Mouse (Mus musculus): ENCODE measurements around the gene Fam186a. TPM values are rescaled to one million over a fixed set of nuclear protein-coding genes. Genes with fewer than 3 reads are reported as not detected.
"Not testable (repeated sequence)": the region's sequence is repeated elsewhere in the genome, so short reads cannot be mapped to it uniquely, and the experiment has no call there.

Fam186a gene
- polyA plus RNA-seq, 1 experiment from 2014 or later, result 0.31 TPM

DNA sequence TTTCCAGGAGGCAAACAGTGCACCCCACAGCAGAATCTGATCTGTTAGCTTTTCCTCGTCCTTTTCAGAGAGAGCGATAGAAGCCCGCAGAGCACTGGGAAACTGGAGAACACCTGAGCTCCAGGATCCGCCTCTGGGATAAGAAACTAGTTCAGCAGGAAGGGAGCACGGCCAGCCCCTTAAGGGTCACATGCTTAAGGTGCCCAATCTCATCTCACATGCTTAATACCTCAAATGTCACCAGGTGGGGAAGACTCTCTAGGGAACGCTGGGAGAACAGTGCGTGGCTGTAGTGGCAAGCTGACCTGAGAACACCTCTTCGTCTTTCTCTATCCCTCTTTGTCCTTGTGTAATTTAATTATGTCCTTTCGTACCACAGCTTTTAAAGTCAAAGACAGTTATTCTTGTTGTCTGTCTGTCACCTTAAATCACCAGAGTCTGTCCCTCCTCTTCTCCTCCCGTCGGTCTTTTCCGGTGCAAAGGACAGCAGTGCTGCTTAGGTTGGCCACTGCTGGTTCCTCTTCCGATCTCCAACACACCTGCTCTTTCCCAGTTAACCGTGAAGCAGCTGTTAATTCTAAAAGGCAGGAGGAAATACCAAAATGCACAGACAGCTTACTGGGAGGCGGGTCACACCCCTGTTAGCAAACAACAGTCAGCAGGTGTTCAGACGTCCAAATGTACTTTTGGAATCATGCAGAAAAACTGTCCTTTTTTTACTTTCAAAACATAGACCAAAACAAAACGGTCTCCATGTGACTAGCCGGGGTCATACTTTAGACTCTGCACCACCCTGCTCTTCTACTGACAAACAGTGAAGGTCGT lies 76.2 kb downstream of the Fam186a start:
- no peaks in the 10 kb centered on the region for H3K27me3 ChIP-seq
- no peak overlapping the region for H3K4me3 ChIP-seq
- H3K9ac ChIP-seq, result no peak overlapping the region
- 39% methylated on average over 19 of the region's 19 CpGs for WGBS
- H3K27ac ChIP-seq, result no peak overlapping the region
- no peaks in the 10 kb centered on the region for H3K9me3 ChIP-seq
- no peak for ATAC-seq (ENCODE audit: low FRiP score, low read depth)
- H3K4me2 ChIP-seq (replicated peaks), result peak overlapping the region; percentile 32
- H3K4me1 ChIP-seq, result peaks cover 18% of the 10 kb centered on the region
- H3K36me3 ChIP-seq, result no peaks in the 10 kb centered on the region

DNA sequence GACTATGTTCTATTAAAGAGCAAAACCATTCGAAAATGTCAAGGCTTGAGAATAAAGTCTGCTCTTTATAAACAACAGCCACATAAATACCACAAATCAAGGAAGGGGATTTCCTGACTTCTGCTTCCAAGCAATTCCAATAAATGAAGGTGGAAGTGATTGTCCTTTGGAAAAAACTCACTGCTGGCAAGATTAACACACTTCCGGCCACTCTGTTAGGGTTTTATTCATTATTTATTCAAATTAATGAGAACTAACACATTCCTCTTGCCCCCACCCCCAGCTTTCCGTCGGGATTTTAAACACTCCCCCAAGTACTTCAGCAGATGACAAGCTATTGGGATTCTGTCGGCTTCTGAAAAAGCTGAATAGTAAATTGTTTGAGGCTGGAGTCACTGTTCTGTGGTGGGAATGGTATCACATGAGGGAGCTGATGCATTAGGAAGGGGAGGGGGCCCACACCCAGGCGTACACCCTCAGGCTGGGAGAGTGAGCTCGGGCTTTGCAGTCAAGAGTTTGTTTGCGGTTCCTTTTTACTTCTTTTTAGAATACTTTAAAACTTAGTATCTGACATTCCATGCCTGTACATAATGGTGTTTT lies 77.5 kb downstream of the Fam186a start:
- H3K9me3 ChIP-seq, result no peaks in the 10 kb centered on the region
- no peaks in the 10 kb centered on the region for H3K36me3 ChIP-seq
- no peaks in the 10 kb centered on the region for H3K27me3 ChIP-seq
- peaks cover 18% of the 10 kb centered on the region for H3K4me1 ChIP-seq
- no peak overlapping the region for H3K9ac ChIP-seq
- H3K4me2 ChIP-seq (replicated peaks), result no peak overlapping the region
- WGBS, result 32% methylated on average over 8 of the region's 8 CpGs
- no peak overlapping the region for H3K4me3 ChIP-seq
- ATAC-seq (ENCODE audit: low FRiP score, low read depth), result no peak
- no peak overlapping the region for H3K27ac ChIP-seq

DNA sequence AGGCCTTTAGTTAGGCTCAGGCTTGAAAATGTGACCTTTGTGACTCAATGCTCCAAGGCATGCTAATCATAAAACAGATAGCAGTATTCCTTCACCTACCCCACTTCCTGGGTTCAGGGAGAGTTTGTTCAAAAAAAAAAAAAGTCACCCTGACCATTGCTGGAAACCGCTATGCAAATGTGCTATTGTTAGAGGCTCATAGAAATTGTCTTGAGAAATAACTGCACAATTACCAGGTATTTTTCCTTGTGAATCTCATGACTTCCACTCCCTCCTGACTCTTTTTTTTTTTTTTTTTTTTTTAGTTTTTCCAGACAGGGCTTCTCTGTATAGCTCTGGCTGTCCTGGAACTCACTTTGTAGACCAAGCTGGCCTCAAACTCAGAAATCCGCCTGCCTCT lies 79.7 kb downstream of the Fam186a start:
- not testable (repeated sequence) for H3K27me3 ChIP-seq; ATAC-seq (ENCODE audit: low FRiP score, low read depth); H3K4me3 ChIP-seq; H3K4me2 ChIP-seq (replicated peaks); H3K27ac ChIP-seq; H3K36me3 ChIP-seq; H3K9me3 ChIP-seq; H3K9ac ChIP-seq
- 94% methylated on average over 2 of the region's 2 CpGs for WGBS
- peaks cover 18% of the 10 kb centered on the region for H3K4me1 ChIP-seq

DNA sequence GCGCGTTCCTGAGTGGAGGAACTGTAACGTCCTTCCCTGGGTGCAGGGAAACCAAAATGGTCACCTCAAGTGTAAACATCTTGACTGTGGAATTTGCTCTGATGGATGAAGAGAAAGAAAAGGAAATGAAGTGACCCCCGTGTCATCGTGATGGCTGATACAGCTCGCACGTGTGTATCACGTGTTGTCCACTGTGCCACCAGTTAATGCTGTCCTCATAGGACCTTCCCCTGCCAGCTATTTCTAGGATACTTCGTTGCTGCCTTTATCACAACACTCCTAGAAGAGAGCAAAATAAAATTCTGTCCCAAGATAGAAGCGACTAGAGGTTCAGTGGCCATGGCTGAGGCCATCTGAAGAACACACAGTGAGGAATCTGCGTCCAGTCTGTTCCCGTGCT lies 82.8 kb downstream of the Fam186a start:
- Histone ChIP-seq H3K4me1 (0 out of 2 replicates have a peak, but pooled peaks cover 2% of the 10 kb centered on the region), H3K4me2 (replicated peaks) (no peak overlapping the region), H3K4me3 (no peak overlapping the region), H3K27me3 (no peaks in the 10 kb centered on the region), H3K9me3 (no peaks in the 10 kb centered on the region), H3K27ac (no peak overlapping the region), H3K36me3 (no peaks in the 10 kb centered on the region), H3K9ac (no peak overlapping the region)
- WGBS, result 91% methylated on average over 12 of the region's 12 CpGs
- no peak for ATAC-seq (ENCODE audit: low FRiP score, low read depth)

DNA sequence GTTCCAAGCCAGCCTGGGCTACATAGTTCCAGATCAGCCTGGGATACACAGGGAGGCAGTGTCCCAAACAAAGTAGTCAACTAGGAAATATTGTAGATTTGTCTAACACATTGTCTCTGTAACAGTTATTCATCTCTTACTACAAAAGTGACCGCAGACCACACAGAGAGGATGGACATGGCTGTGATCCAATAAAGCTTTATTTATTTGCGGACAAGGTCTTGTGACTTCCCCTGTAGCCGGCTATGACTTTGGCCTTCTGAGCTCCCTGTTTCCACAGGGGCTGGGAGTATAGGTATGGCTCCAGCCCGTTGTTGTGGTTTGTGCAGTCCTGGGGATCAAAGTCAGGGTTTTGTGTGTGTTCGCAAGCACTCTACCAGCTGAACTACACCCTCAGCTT lies 88.3 kb downstream of the Fam186a start:
- Histone ChIP-seq H3K9ac (no peak overlapping the region), H3K4me3 (no peak overlapping the region), H3K27me3 (no peaks in the 10 kb centered on the region; the same call in 1 of the 2 replicates), H3K4me1 (peaks cover 16% of the 10 kb centered on the region), H3K9me3 (no peaks in the 10 kb centered on the region), H3K36me3 (no peaks in the 10 kb centered on the region), H3K4me2 (replicated peaks) (no peak overlapping the region), H3K27ac (no peak overlapping the region)
- WGBS, result 89% methylated on average over 5 of the region's 5 CpGs
- no peak for ATAC-seq (ENCODE audit: low FRiP score, low read depth)

DNA sequence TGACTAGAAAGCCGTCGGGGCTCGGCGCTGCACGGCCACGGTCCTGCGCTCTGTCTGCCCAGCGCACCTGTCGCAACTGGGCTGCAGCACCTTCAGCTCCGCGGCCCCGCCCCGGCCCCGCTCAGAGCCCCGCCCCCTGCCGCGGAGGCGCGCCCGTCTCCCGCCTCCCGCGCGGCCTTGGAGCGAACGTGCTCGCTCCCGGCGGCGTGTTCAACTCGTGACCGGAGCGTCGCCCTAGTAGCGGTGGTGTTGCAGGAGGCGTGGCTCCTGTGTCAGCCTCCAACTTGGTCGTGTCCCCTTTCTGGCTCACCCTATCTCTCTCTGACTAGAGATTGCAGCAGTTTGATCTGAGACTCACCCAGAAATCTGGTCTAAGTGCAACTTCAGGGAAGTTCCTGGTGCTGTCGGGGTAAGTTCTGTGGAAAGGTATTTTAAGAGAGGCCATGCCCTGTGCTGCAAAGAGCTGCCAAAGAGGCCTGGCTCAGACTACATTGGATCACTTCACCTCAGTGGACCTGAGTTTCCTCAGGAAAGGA lies 91.5 kb downstream of the Fam186a start, which contains the start of gene Lima1:
Gene Lima1 (minus strand): TSS at position 123 of the 536 bp plus-strand sequence.
- Histone ChIP-seq H3K27me3 (no peaks in the 10 kb centered on the region; the same call in 1 of the 2 replicates), H3K36me3 (no peaks in the 10 kb centered on the region), H3K9me3 (no peaks in the 10 kb centered on the region), H3K27ac (no peak within 1 kb of the TSS), H3K4me1 (peaks cover 16% of the 10 kb centered on the region), H3K4me2 (replicated peaks) (peak within 1 kb of the TSS; percentile 98), H3K9ac (peak within 1 kb of the TSS; percentile 70), H3K4me3 (peak within 1 kb of the TSS; percentile 69)
- under 1% methylated on average over 35 of the region's 38 CpGs for WGBS
- ATAC-seq (ENCODE audit: low FRiP score, low read depth), result peak; percentile 96

DNA sequence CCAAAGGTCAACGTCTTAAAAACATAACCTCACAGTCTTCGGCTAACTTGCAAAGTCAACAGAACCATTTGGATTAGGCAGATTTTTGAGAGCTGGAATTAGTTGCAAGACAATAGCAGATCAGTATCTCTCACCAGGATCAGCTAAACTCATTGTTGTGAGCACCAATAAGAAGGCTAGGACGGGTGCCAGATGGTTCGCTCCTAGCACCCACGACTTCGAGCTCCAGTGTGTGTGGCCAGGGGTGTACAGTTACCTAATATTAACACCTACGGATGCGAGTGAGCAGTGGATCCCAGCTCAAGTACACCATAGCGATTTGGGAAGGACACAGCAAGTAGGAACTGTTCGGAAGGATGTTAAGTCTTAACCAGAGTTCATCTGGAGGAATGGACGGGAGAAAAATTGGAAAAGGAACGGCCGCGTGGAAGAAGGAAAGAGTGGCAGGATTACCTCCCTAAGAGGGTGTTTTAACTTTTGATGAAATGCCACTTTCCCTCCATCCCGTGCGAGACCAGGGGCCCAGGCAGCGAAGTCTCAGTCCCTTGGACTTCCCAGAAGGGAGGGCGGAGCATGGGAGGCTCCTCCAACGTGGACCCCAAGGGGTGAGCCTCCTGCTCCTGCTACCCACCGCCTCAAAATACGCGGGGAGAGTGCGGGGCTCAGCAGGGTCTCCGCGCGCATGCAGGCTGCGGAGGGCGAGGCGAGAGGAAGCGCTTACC lies 92.1 kb downstream of the Fam186a start:
- peak overlapping the region; percentile 69 for H3K4me3 ChIP-seq
- 4% methylated on average over 30 of the region's 30 CpGs for WGBS
- no peaks in the 10 kb centered on the region for H3K9me3 ChIP-seq
- H3K4me2 ChIP-seq (replicated peaks), result peak overlapping the region; percentile 98
- no peak overlapping the region for H3K27ac ChIP-seq
- no peaks in the 10 kb centered on the region for H3K36me3 ChIP-seq
- H3K9ac ChIP-seq, result peak overlapping the region; percentile 70
- ATAC-seq (ENCODE audit: low FRiP score, low read depth), result peak; percentile 58
- H3K27me3 ChIP-seq, result no peaks in the 10 kb centered on the region; the same call in 1 of the 2 replicates
- H3K4me1 ChIP-seq, result peaks cover 16% of the 10 kb centered on the region

DNA sequence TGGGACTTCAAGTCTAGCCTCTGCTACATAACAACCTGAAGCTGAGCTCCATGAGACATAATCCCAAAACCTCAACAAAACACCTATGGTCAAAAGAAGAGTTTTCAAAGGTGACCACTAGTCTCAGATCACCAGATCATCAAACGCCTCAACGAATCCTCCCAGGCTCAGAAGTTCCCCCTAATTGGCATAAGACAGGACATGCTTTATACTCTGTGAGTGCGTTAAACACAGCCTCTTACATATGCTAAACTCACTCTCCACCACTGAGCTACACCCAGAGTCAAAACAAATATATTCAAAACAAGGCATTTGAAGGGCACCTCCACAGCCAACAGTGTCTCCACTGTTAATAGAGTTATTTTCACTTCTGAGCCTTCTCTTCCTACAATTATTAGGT lies 94.3 kb downstream of the Fam186a start:
- no peaks in the 10 kb centered on the region for H3K9me3 ChIP-seq
- H3K4me3 ChIP-seq, result no peak overlapping the region
- no peaks in the 10 kb centered on the region for H3K36me3 ChIP-seq
- no peak for ATAC-seq (ENCODE audit: low FRiP score, low read depth)
- no peaks in the 10 kb centered on the region; the same call in 1 of the 2 replicates for H3K27me3 ChIP-seq
- H3K27ac ChIP-seq, result no peak overlapping the region
- 71% methylated on average over 3 of the region's 3 CpGs for WGBS
- no peak overlapping the region for H3K4me2 ChIP-seq (replicated peaks)
- H3K9ac ChIP-seq, result no peak overlapping the region
- H3K4me1 ChIP-seq, result peaks cover 16% of the 10 kb centered on the region

Other genes starting within 250 kb of the Fam186a start
- 0.27 and 0.55 TPM in 2 replicates for gene Gpd1, start 249.5 kb downstream of the Fam186a start, polyA plus RNA-seq (2015; fragmentation: Nextera tagmentation; extraction: Ambion mirVana)
- 139 and 143 TPM in 2 replicates for gene Cox14, start 241.4 kb downstream of the Fam186a start, polyA plus RNA-seq (2015; fragmentation: Nextera tagmentation; extraction: Ambion mirVana)
- 80.6 and 85.0 TPM in 2 replicates for gene Cers5, start 194.2 kb downstream of the Fam186a start, polyA plus RNA-seq (2015; fragmentation: Nextera tagmentation; extraction: Ambion mirVana)
- 88.8 and 101 TPM in 2 replicates for gene Lima1, start 91.6 kb downstream of the Fam186a start, polyA plus RNA-seq (2015; fragmentation: Nextera tagmentation; extraction: Ambion mirVana)
- 28.0 and 28.5 TPM in 2 replicates for gene Larp4, start 3.0 kb upstream of the Fam186a start, polyA plus RNA-seq (2015; fragmentation: Nextera tagmentation; extraction: Ambion mirVana)
- gene Dip2b, start 71.6 kb upstream of the Fam186a start, polyA plus RNA-seq (2015; fragmentation: Nextera tagmentation; extraction: Ambion mirVana), result 11.0 and 11.1 TPM in 2 replicates

Measured in limb, embryonic 13.5 days (tissue).